Mouse (Mus musculus): ENCODE data around the gene Rpl14. TPM values are rescaled to one million over a fixed set of nuclear protein-coding genes. Genes with fewer than 3 reads are reported as not detected.

The Rpl14 gene
- total and polyA plus RNA-seq, 3 experiments = 945 to 1,738 (median 1,480) TPM

GRCm38 (mm10) chr9:120545994-120546393, 25.2 kb upstream of the Rpl14 start:
- Histone ChIP-seq H3K27me3 (ENCODE audit: insufficient read depth, low read length) (peaks cover 28% of the 10 kb centered on the region), H3K4me1 (ENCODE audit: insufficient read depth, low read depth, low read length) (peaks cover 29% of the 10 kb centered on the region), H3K36me3 (replicated peaks) (no peaks in the 10 kb centered on the region), H3K9me3 (replicated peaks) (no peaks in the 10 kb centered on the region), H3K4me3 (ENCODE audit: low read depth, low read length) (no peak overlapping the region)
- no peak for DNase-seq (ENCODE audit: low spot score)
- no peak for ATAC-seq (ENCODE audit: extremely low read depth, insufficient number of reproducible peaks, low FRiP score, poor library complexity, severe bottlenecking)
- TF ChIP-seq CTCF (IDR thresholded peaks at IDR 0.05; ENCODE audit: low read depth, low read length) (no peak), POLR2AphosphoS5 (IDR thresholded peaks at IDR 0.05; ENCODE audit: insufficient replicate concordance, low read depth, low read length) (no peak), GATA1 (IDR thresholded peaks at IDR 0.05; ENCODE audit: borderline replicate concordance, low read length) (no peak), TAL1 (conservative IDR thresholded peaks at IDR 0.05; ENCODE audit: low read depth, low read length) (no peak)

GRCm38 (mm10) chr9:120546482-120546881, 24.8 kb upstream of the Rpl14 start:
- Histone ChIP-seq H3K27me3 (ENCODE audit: insufficient read depth, low read length) (peaks cover 28% of the 10 kb centered on the region), H3K4me3 (ENCODE audit: low read depth, low read length) (no peak overlapping the region), H3K36me3 (replicated peaks) (no peaks in the 10 kb centered on the region), H3K9me3 (replicated peaks) (no peaks in the 10 kb centered on the region), H3K4me1 (ENCODE audit: insufficient read depth, low read depth, low read length) (peaks cover 29% of the 10 kb centered on the region)
- DNase-seq (ENCODE audit: low spot score) (no peak), ATAC-seq (ENCODE audit: extremely low read depth, insufficient number of reproducible peaks, low FRiP score, poor library complexity, severe bottlenecking) (no peak)
- TF ChIP-seq CTCF (IDR thresholded peaks at IDR 0.05; ENCODE audit: low read depth, low read length) = no peak
- no peak for TF ChIP-seq TAL1 (conservative IDR thresholded peaks at IDR 0.05; ENCODE audit: low read depth, low read length)
- TF ChIP-seq POLR2AphosphoS5 (IDR thresholded peaks at IDR 0.05; ENCODE audit: insufficient replicate concordance, low read depth, low read length) = no peak
- no peak for TF ChIP-seq GATA2 (IDR thresholded peaks at IDR 0.05; ENCODE audit: borderline replicate concordance, low read depth, low read length)
- TF ChIP-seq GATA1 (IDR thresholded peaks at IDR 0.05; ENCODE audit: borderline replicate concordance, low read length) = no peak

- peaks cover 26% of the 10 kb centered on the region for H3K27me3 ChIP-seq (ENCODE audit: insufficient read depth, low read length)
- H3K4me3 ChIP-seq (ENCODE audit: low read depth, low read length) = no peak overlapping the region
- DNase-seq (ENCODE audit: low spot score) (no peak), ATAC-seq (ENCODE audit: extremely low read depth, insufficient number of reproducible peaks, low FRiP score, poor library complexity, severe bottlenecking) (no peak)
- H3K36me3 ChIP-seq (replicated peaks) = no peaks in the 10 kb centered on the region
- peaks cover 24% of the 10 kb centered on the region for H3K4me1 ChIP-seq (ENCODE audit: insufficient read depth, low read depth, low read length)
- no peak for TF ChIP-seq TAL1 (conservative IDR thresholded peaks at IDR 0.05; ENCODE audit: low read depth, low read length)
- TF ChIP-seq GATA1 (IDR thresholded peaks at IDR 0.05; ENCODE audit: borderline replicate concordance, low read length) = no peak
- no peak for TF ChIP-seq POLR2AphosphoS5 (IDR thresholded peaks at IDR 0.05; ENCODE audit: insufficient replicate concordance, low read depth, low read length)
- TF ChIP-seq CTCF (IDR thresholded peaks at IDR 0.05; ENCODE audit: low read depth, low read length) = no peak
- no peak for TF ChIP-seq GATA2 (IDR thresholded peaks at IDR 0.05; ENCODE audit: borderline replicate concordance, low read depth, low read length)
- H3K9me3 ChIP-seq (replicated peaks) = no peaks in the 10 kb centered on the region
Measured at GRCm38 (mm10) chr9:120547026-120547668, 24.1 kb upstream of the Rpl14 start.

- H3K4me1 ChIP-seq (ENCODE audit: insufficient read depth, low read depth, low read length) = peaks cover 34% of the 10 kb centered on the region
- TF ChIP-seq TAL1 (conservative IDR thresholded peaks at IDR 0.05; ENCODE audit: low read depth, low read length) (no peak), POLR2AphosphoS5 (IDR thresholded peaks at IDR 0.05; ENCODE audit: insufficient replicate concordance, low read depth, low read length) (no peak), GATA2 (IDR thresholded peaks at IDR 0.05; ENCODE audit: borderline replicate concordance, low read depth, low read length) (no peak), GATA1 (IDR thresholded peaks at IDR 0.05; ENCODE audit: borderline replicate concordance, low read length) (no peak), CTCF (IDR thresholded peaks at IDR 0.05; ENCODE audit: low read depth, low read length) (no peak)
- ATAC-seq (ENCODE audit: extremely low read depth, insufficient number of reproducible peaks, low FRiP score, poor library complexity, severe bottlenecking) (no peak), DNase-seq (ENCODE audit: low spot score) (no peak)
- H3K4me3 ChIP-seq (ENCODE audit: low read depth, low read length) = no peak overlapping the region
- peaks cover 37% of the 10 kb centered on the region for H3K27me3 ChIP-seq (ENCODE audit: insufficient read depth, low read length)
- no peaks in the 10 kb centered on the region for H3K9me3 ChIP-seq (replicated peaks)
- no peaks in the 10 kb centered on the region for H3K36me3 ChIP-seq (replicated peaks)
Measured at GRCm38 (mm10) chr9:120550778-120551177, 20.5 kb upstream of the Rpl14 start.

- Histone ChIP-seq H3K9me3 (replicated peaks) (peaks cover 3% of the 10 kb centered on the region), H3K4me1 (ENCODE audit: insufficient read depth, low read depth, low read length) (peaks cover 69% of the 10 kb centered on the region), H3K27me3 (ENCODE audit: insufficient read depth, low read length) (no peaks in the 10 kb centered on the region), H3K36me3 (replicated peaks) (peaks cover 3% of the 10 kb centered on the region), H3K4me3 (ENCODE audit: low read depth, low read length) (no peak overlapping the region)
- peak; percentile 64 for ATAC-seq (ENCODE audit: extremely low read depth, insufficient number of reproducible peaks, low FRiP score, poor library complexity, severe bottlenecking)
- no peak for DNase-seq (ENCODE audit: low spot score)
- TF ChIP-seq GATA1 (IDR thresholded peaks at IDR 0.05; ENCODE audit: borderline replicate concordance, low read length) (no peak), GATA2 (IDR thresholded peaks at IDR 0.05; ENCODE audit: borderline replicate concordance, low read depth, low read length) (no peak), TAL1 (conservative IDR thresholded peaks at IDR 0.05; ENCODE audit: low read depth, low read length) (peak; percentile 57)
Measured at GRCm38 (mm10) chr9:120563590-120563989, 7.7 kb upstream of the Rpl14 start.

GRCm38 (mm10) chr9:120564247-120564646, 7.0 kb upstream of the Rpl14 start:
- H3K27me3 ChIP-seq (ENCODE audit: insufficient read depth, low read length) = no peaks in the 10 kb centered on the region
- peaks cover 75% of the 10 kb centered on the region for H3K4me1 ChIP-seq (ENCODE audit: insufficient read depth, low read depth, low read length)
- H3K9me3 ChIP-seq (replicated peaks) = peaks cover 10% of the 10 kb centered on the region
- H3K36me3 ChIP-seq (replicated peaks) = peaks cover 3% of the 10 kb centered on the region
- TF ChIP-seq POLR2AphosphoS5 (IDR thresholded peaks at IDR 0.05; ENCODE audit: insufficient replicate concordance, low read depth, low read length) (no peak), CTCF (IDR thresholded peaks at IDR 0.05; ENCODE audit: low read depth, low read length) (no peak), GATA1 (IDR thresholded peaks at IDR 0.05; ENCODE audit: borderline replicate concordance, low read length) (no peak), GATA2 (IDR thresholded peaks at IDR 0.05; ENCODE audit: borderline replicate concordance, low read depth, low read length) (no peak), TAL1 (conservative IDR thresholded peaks at IDR 0.05; ENCODE audit: low read depth, low read length) (no peak)
- DNase-seq (ENCODE audit: low spot score) (no peak), ATAC-seq (ENCODE audit: extremely low read depth, insufficient number of reproducible peaks, low FRiP score, poor library complexity, severe bottlenecking) (no peak)
- no peak overlapping the region for H3K4me3 ChIP-seq (ENCODE audit: low read depth, low read length)

Data from G1E (cell line).